Comparison of ENCODE assay signal across 8 mouse cellular contexts in genomic region chr12:59060993-59061595, GRCm38 (mm10). TPM values are rescaled to one million over a fixed set of nuclear protein-coding genes. Genes with fewer than 3 reads are reported as not detected.
DNase-seq lines count a peak whose midpoint lies in the region; ATAC-seq and TF ChIP-seq lines count a peak whose summit lies in the region.

Gene Trappc6b (minus strand): TSS chr12:59061472.

- H3K4me1 ChIP-seq in CH12.LX (ENCODE audit: control insufficient read depth in 1 of 2, insufficient read depth in 2 of 2): peaks cover 7 to 42% of the 10 kb centered on the region in 2 experiments
- H3K4me1 ChIP-seq in forebrain, embryonic 10.5 days: peaks cover 25% of the 10 kb centered on the region
- H3K4me1 ChIP-seq in heart, embryonic 14.5 days (ENCODE audit: control insufficient read depth in 2 of 2, insufficient read depth in 2 of 2, low read length in 2 of 2): peaks cover 6 to 13% of the 10 kb centered on the region in 2 experiments; a peak in 3 of 4 replicates
- peaks cover 51% of the 10 kb centered on the region for H3K4me1 ChIP-seq in liver, embryonic 13.5 days (replicated peaks)
- peaks cover 8% of the 10 kb centered on the region; the same call in 1 of the 2 replicates for H3K4me1 ChIP-seq in stomach, embryonic 14.5 days (ENCODE audit: control insufficient read depth, insufficient read depth, low read length)

- peak within 1 kb of the TSS; percentile 100 for H3K4me2 ChIP-seq in CH12.LX (ENCODE audit: insufficient read depth, low read depth, poor library complexity, severe bottlenecking)
- H3K4me2 ChIP-seq in heart, embryonic 14.5 days (ENCODE audit: low read length): peak within 1 kb of the TSS; percentile 77
- peak within 1 kb of the TSS; percentile 75 for H3K4me2 ChIP-seq in liver, embryonic 13.5 days
- peak within 1 kb of the TSS; percentile 48 for H3K4me2 ChIP-seq in stomach, embryonic 14.5 days (replicated peaks; ENCODE audit: low read depth, low read length)

- dilution Hi-C loops in CH12.LX (cut with MboI; ENCODE audit: extremely low pct_ligation_motif_present, extremely low pct_unique_long_range_greater_than_20kb, low sequenced_read_pairs): no loop called here

- DNase-seq in CH12.LX (ENCODE audit: extremely low read depth): peak; percentile 77
- peak; percentile 62 for DNase-seq in c-Kit-positive CD71-negative TER-119-negative erythroid progenitor cells, embryonic 14.5 days (ENCODE audit: low read depth)
- DNase-seq in forebrain, embryonic 10.5 days (ENCODE audit: extremely low spot score, low spot score): peak; percentile 87
- DNase-seq in kidney, postnatal 14 days: peak; percentile 88
- peak; percentile 67 for DNase-seq in liver, embryonic 13.5 days
- peak; percentile 75 to 76 for DNase-seq in natural killer cell, adult 2 months (ENCODE audit: low spot score in 2 of 2)

- TF ChIP-seq RAD21 in CH12.LX (IDR thresholded peaks at IDR 0.05; ENCODE audit: low read depth, low read length): no peak

- TF ChIP-seq POLR2A in CH12.LX (IDR thresholded peaks at IDR 0.05; ENCODE audit: low read depth, low read length): peak; percentile 95

- peak; percentile 97 for ATAC-seq in heart, embryonic 14.5 days (ENCODE audit: insufficient number of reproducible peaks, insufficient read depth, low FRiP score, low read depth)
- ATAC-seq in liver, embryonic 13.5 days (ENCODE audit: low read depth): peak; percentile 95
- peak; percentile 96 for ATAC-seq in stomach, embryonic 14.5 days (ENCODE audit: insufficient number of reproducible peaks, insufficient read depth, low FRiP score, low read depth)

- under 1% methylated on average over 49 of the region's 49 CpGs for WGBS in forebrain, embryonic 10.5 days
- WGBS in heart, embryonic 14.5 days: under 1% methylated on average over 48 of the region's 49 CpGs
- WGBS in liver, embryonic 13.5 days (ENCODE audit: insufficient replicate concordance): 0% methylated on average over 49 of the region's 49 CpGs
- under 1% methylated on average over 49 of the region's 49 CpGs for WGBS in stomach, embryonic 14.5 days

- H3K9me3 ChIP-seq in CH12.LX (replicated peaks; ENCODE audit: low read length): no peaks in the 10 kb centered on the region
- H3K9me3 ChIP-seq in forebrain, embryonic 10.5 days: no peaks in the 10 kb centered on the region; the same call in 1 of the 2 replicates
- no peaks in the 10 kb centered on the region for H3K9me3 ChIP-seq in heart, embryonic 14.5 days (ENCODE audit: control insufficient read depth, low read length)
- no peaks in the 10 kb centered on the region for H3K9me3 ChIP-seq in liver, embryonic 13.5 days (replicated peaks)
- H3K9me3 ChIP-seq in stomach, embryonic 14.5 days (ENCODE audit: control insufficient read depth, low read depth, low read length): no peaks in the 10 kb centered on the region

- H3K4me3 ChIP-seq in CH12.LX (replicated peaks in 1 of 3; ENCODE audit: low read depth in 2 of 3, low read length in 2 of 3, poor library complexity in 1 of 3): peak within 1 kb of the TSS; percentile 76 to 88 (median 77)
- peak within 1 kb of the TSS; percentile 86 for H3K4me3 ChIP-seq in forebrain, embryonic 10.5 days
- H3K4me3 ChIP-seq in heart, embryonic 14.5 days (ENCODE audit: control insufficient read depth in 1 of 2, insufficient read depth in 1 of 2, low read depth in 1 of 2, low read length in 2 of 2): peak within 1 kb of the TSS; percentile 85 to 90
- H3K4me3 ChIP-seq in liver, embryonic 13.5 days (replicated peaks): peak within 1 kb of the TSS; percentile 90
- peak within 1 kb of the TSS; percentile 76 for H3K4me3 ChIP-seq in stomach, embryonic 14.5 days (ENCODE audit: low read depth, low read length)

- no peak for TF ChIP-seq EP300 in CH12.LX (IDR thresholded peaks at IDR 0.05; ENCODE audit: low read length)

- TF ChIP-seq CTCF in CH12.LX (conservative IDR thresholded peaks at IDR 0.05 in 1 of 2, IDR thresholded peaks at IDR 0.05 in 1 of 2; ENCODE audit: low read depth in 2 of 2, low read length in 2 of 2): peak in 1 of 2 experiments; percentile 19; a peak in 1 of 4 replicates

- no peaks in the 10 kb centered on the region for H3K27me3 ChIP-seq in CH12.LX (replicated peaks)
- no peaks in the 10 kb centered on the region for H3K27me3 ChIP-seq in forebrain, embryonic 10.5 days (ENCODE audit: poor library complexity, severe bottlenecking)
- H3K27me3 ChIP-seq in heart, embryonic 14.5 days (ENCODE audit: control insufficient read depth, insufficient read depth, low read length): no peaks in the 10 kb centered on the region
- no peaks in the 10 kb centered on the region for H3K27me3 ChIP-seq in liver, embryonic 13.5 days
- H3K27me3 ChIP-seq in stomach, embryonic 14.5 days (ENCODE audit: control insufficient read depth, insufficient read depth, low read length): no peaks in the 10 kb centered on the region

- peak within 1 kb of the TSS; percentile 77 for H3K27ac ChIP-seq in CH12.LX (ENCODE audit: insufficient read depth, low read depth)
- H3K27ac ChIP-seq in forebrain, embryonic 10.5 days: peak within 1 kb of the TSS; percentile 96
- H3K27ac ChIP-seq in heart, embryonic 14.5 days (replicated peaks in 1 of 2; ENCODE audit: control insufficient read depth in 1 of 2, insufficient read depth in 1 of 2, low read depth in 2 of 2, low read length in 2 of 2): peak within 1 kb of the TSS; percentile 89 to 95
- H3K27ac ChIP-seq in liver, embryonic 13.5 days: peak within 1 kb of the TSS; percentile 91
- H3K27ac ChIP-seq in stomach, embryonic 14.5 days (ENCODE audit: low read length): peak within 1 kb of the TSS; percentile 86

- in situ Hi-C loops in CH12.LX (cut with MboI; ENCODE audit: low pct_ligation_motif_present, low pct_unique_long_range_greater_than_20kb, low sequenced_read_pairs): loop anchor here (25.0 kb wide), 1 partner anchor 151 kb away; the partner anchor contains the start of gene Fbxo33

- H3K79me2 ChIP-seq in CH12.LX (replicated peaks; ENCODE audit: control insufficient read depth, extremely low read depth, insufficient read depth, poor library complexity, severe bottlenecking): peaks cover 50% of the 10 kb centered on the region

- H3K36me3 ChIP-seq in CH12.LX (replicated peaks in 1 of 2; ENCODE audit: control insufficient read depth in 1 of 2, insufficient read depth in 1 of 2, low read length in 1 of 2): peaks cover 5 to 25% of the 10 kb centered on the region in 2 experiments
- H3K36me3 ChIP-seq in forebrain, embryonic 10.5 days (replicated peaks): peaks cover 35% of the 10 kb centered on the region
- H3K36me3 ChIP-seq in heart, embryonic 14.5 days (ENCODE audit: control insufficient read depth, insufficient read depth, low read length): peaks cover 20% of the 10 kb centered on the region
- H3K36me3 ChIP-seq in liver, embryonic 13.5 days: peaks cover 34% of the 10 kb centered on the region
- H3K36me3 ChIP-seq in stomach, embryonic 14.5 days (ENCODE audit: control insufficient read depth, insufficient read depth, low read length): peaks cover 5% of the 10 kb centered on the region; the same call in 1 of the 2 replicates

- peak within 1 kb of the TSS; percentile 92 for H3K9ac ChIP-seq in CH12.LX (ENCODE audit: insufficient read depth, low read depth)
- peak within 1 kb of the TSS; percentile 94 for H3K9ac ChIP-seq in heart, embryonic 14.5 days (ENCODE audit: low read length)
- H3K9ac ChIP-seq in liver, embryonic 13.5 days: peak within 1 kb of the TSS; percentile 95
- H3K9ac ChIP-seq in stomach, embryonic 14.5 days (replicated peaks; ENCODE audit: low read depth, low read length): peak within 1 kb of the TSS; percentile 88

TF ChIP-seq in CH12.LX, 34 proteins besides CTCF, POLR2A, EP300 and RAD21 (continues in another document):
- TF ChIP-seq ZC3H11A (IDR thresholded peaks at IDR 0.05; ENCODE audit: low read depth, low read length) (no peak), UBTF (IDR thresholded peaks at IDR 0.05; ENCODE audit: low read depth, low read length) (no peak; the same call in 1 of the 2 replicates), POLR2AphosphoS2 (IDR thresholded peaks at IDR 0.05; ENCODE audit: low read depth, low read length) (peak; percentile 80; the same call in 1 of the 2 replicates), IRF4 (IDR thresholded peaks at IDR 0.05; ENCODE audit: low read depth, low read length) (no peak), MAX (IDR thresholded peaks at IDR 0.05; ENCODE audit: low read length) (peak; percentile 65), JUN (IDR thresholded peaks at IDR 0.05; ENCODE audit: insufficient read depth, low read depth, low read length) (no peak), ELF1 (IDR thresholded peaks at IDR 0.05; ENCODE audit: low read depth, low read length) (peak; percentile 90), NRF1 (IDR thresholded peaks at IDR 0.05; ENCODE audit: low read depth, low read length) (0 out of 2 replicates have a peak, but pooled peaks have one; percentile 4), HCFC1 (IDR thresholded peaks at IDR 0.05; ENCODE audit: low read depth, low read length) (peak; percentile 77), KAT2A (IDR thresholded peaks at IDR 0.05; ENCODE audit: insufficient replicate concordance, low read length) (0 out of 2 replicates have a peak, but pooled peaks have one; percentile 50), TCF12 (IDR thresholded peaks at IDR 0.05; ENCODE audit: low read depth, low read length) (peak; percentile 85), SMC3 (IDR thresholded peaks at IDR 0.05; ENCODE audit: low read depth, low read length) (no peak), USF1 (IDR thresholded peaks at IDR 0.05; ENCODE audit: low read depth, low read length) (no peak), USF2 (conservative IDR thresholded peaks at IDR 0.05; ENCODE audit: low read depth, low read length) (no peak), ZKSCAN1 (IDR thresholded peaks at IDR 0.05; ENCODE audit: borderline replicate concordance, low read depth, low read length) (no peak), MEF2A (IDR thresholded peaks at IDR 0.05; ENCODE audit: borderline replicate concordance, low read depth, low read length) (0 out of 2 replicates have a peak, but pooled peaks have one; percentile 57), ETS1 (conservative IDR thresholded peaks at IDR 0.05; ENCODE audit: low read depth, low read length) (no peak), NELFE (IDR thresholded peaks at IDR 0.05; ENCODE audit: low read depth, low read length) (peak; percentile 94), TBP (conservative IDR thresholded peaks at IDR 0.05; ENCODE audit: low read depth, low read length) (no peak), ZMIZ1 (IDR thresholded peaks at IDR 0.05; ENCODE audit: low read depth, low read length) (peak; percentile 95)

RNA-seq across cellular contexts. Expression of gene Trappc6b, which starts in this region (rescaled TPM):
- total RNA-seq in CH12.LX (2012; rRNA removed) (40.9 and 46.6 TPM in 2 replicates), CH12.LX (2014; rRNA removed) (42.6 and 47.0 TPM in 2 replicates)
- 67.8 and 72.7 TPM in 2 replicates for polyA plus RNA-seq in CH12.LX (2012; ENCODE audit: insufficient read length, low read depth)
- polyA plus RNA-seq in forebrain, embryonic 10.5 days (2016; fragmentation: Nextera tagmentation; extraction: Ambion mirVana): 65.5 and 66.3 TPM in 2 replicates
- polyA plus RNA-seq in heart, embryonic 14.5 days (2014; fragmentation: Nextera tagmentation; extraction: Ambion mirVana): 62.3 and 69.3 TPM in 2 replicates
- polyA plus RNA-seq in liver, embryonic 13.5 days (2015; fragmentation: Nextera tagmentation; extraction: Ambion mirVana): 52.2 and 58.7 TPM in 2 replicates
- polyA plus RNA-seq in stomach, embryonic 14.5 days (2014; fragmentation: Nextera tagmentation; extraction: Ambion mirVana): 61.0 and 67.1 TPM in 2 replicates

Comparison
In these comparisons a context has a peak if more than half of its experiments do, and no peak if none do; other contexts are left out.
1. Peak in every context shown above with its lines: DNase-seq, ATAC-seq, H3K4me3 ChIP-seq and H3K27ac ChIP-seq.
2. H3K4me2 ChIP-seq: peak in every context shown above with its lines; median percentile 100 in CH12.LX; 77 in heart, embryonic 14.5 days; 75 in liver, embryonic 13.5 days; 48 in stomach, embryonic 14.5 days.